Mouse (Mus musculus) heart, postnatal 0 days (tissue): ENCODE results near the gene Slc25a11. TPM values are rescaled to one million over a fixed set of nuclear protein-coding genes. Genes with fewer than 3 reads are reported as not detected.

Source experiments
- ATAC-seq: fragments of 200-750 bp; cut with Nextera tagmentation; 2 replicates; pipeline ENCODE4 v1.8.0; 2017; ENCODE audit warnings: low read depth, moderate number of reproducible peaks, moderate library complexity; ENCODE audit not compliant: insufficient read depth
- DNase-seq: peaks from one replicate; pipeline ENCODE4 v3.0.0-alpha.2; 2016; ENCODE audit warnings: low spot score
- H3K27ac ChIP-seq: fragments of 300-500 bp; sonication (generic); 2 replicates; pipeline ENCODE4 v1.5.1; 2014; ENCODE audit warnings: low read depth, mild to moderate bottlenecking
- H3K27me3 ChIP-seq: fragments of 300-500 bp; sonication (generic); 2 replicates; pipeline ENCODE4 v1.6.1; 2014; ENCODE audit warnings: low read length, mixed read lengths; ENCODE audit not compliant: control insufficient read depth, insufficient read depth
- H3K36me3 ChIP-seq: fragments of 300-500 bp; sonication (generic); replicated peaks from 2 replicates; pipeline ENCODE4 v1.6.1; 2014; ENCODE audit warnings: low read length, mixed read lengths; ENCODE audit not compliant: control insufficient read depth, insufficient read depth
- H3K4me1 ChIP-seq: fragments of 300-500 bp; sonication (generic); 2 replicates; pipeline ENCODE4 v1.6.1; 2014; ENCODE audit warnings: antibody characterized with exemption; ENCODE audit not compliant: control insufficient read depth, insufficient read depth
- H3K4me2 ChIP-seq: fragments of 300-500 bp; sonication (generic); 2 replicates; pipeline ENCODE4 v1.6.1; 2014; ENCODE audit warnings: low read depth, mild to moderate bottlenecking, low read length, moderate library complexity
- H3K4me3 ChIP-seq: fragments of 300-500 bp; sonication (generic); 2 replicates; pipeline ENCODE4 v1.5.1; 2014; ENCODE audit warnings: low read depth, low read length
- H3K9ac ChIP-seq: fragments of 300-500 bp; sonication (generic); replicated peaks from 2 replicates; pipeline ENCODE4 v1.6.1; 2014; ENCODE audit warnings: low read depth, low read length, mixed read lengths
- H3K9me3 ChIP-seq: fragments of 300-500 bp; sonication (generic); replicated peaks from 2 replicates; pipeline ENCODE4 v1.6.1; 2016; ENCODE audit warnings: low read length; ENCODE audit not compliant: control insufficient read depth
- CTCF ChIP-seq: IDR thresholded peaks from 2 replicates; pipeline ENCODE4 v1.5.1; 2016; ENCODE audit warnings: antibody characterized with exemption, control low read depth, low read depth
- EP300 ChIP-seq: IDR thresholded peaks from 2 replicates; pipeline ENCODE4 v1.6.1; 2016; ENCODE audit warnings: antibody characterized with exemption, low read depth
- WGBS: fragments of 180-500 bp; shearing (Covaris S2); extraction: QIAGEN DNeasy Blood & Tissue Kit; methylation state at CpG from one replicate; pipeline ENCODE4 v1.1.7; 2014; 5-methylcytosine and 5-hydroxymethylcytosine counted together
- polyA plus RNA-seq: library from polyadenylated mRNA; unstranded; fragments of >200 nt; fragmentation: Nextera tagmentation; extraction: Ambion mirVana; gene quantifications from 2 replicates; pipeline ENCODE4 v1.2.1, GENCODE M21; 2015
- total RNA-seq: library from RNA; depleted of rRNA; stranded (reverse); fragments of >200 nt; gene quantifications from 2 replicates; pipeline ENCODE4 v1.2.3, GENCODE M21; 2014; ENCODE audit warnings: low replicate concordance; rRNA removed

Gene Slc25a11
- total RNA-seq (530 and 532 TPM in 2 replicates), polyA plus RNA-seq (446 and 451 TPM in 2 replicates)

- Histone ChIP-seq H3K4me3 (peak within 1 kb of the TSS; percentile 80), H3K9me3 (no peaks in the 10 kb centered on the region), H3K36me3 (peaks cover 52% of the 10 kb centered on the region), H3K4me1 (peaks cover 8% of the 10 kb centered on the region; the same call in 1 of the 2 replicates), H3K27me3 (no peaks in the 10 kb centered on the region), H3K9ac (peak within 1 kb of the TSS; percentile 86), H3K27ac (peak within 1 kb of the TSS; percentile 97), H3K4me2 (peak within 1 kb of the TSS; percentile 95)
- peak; percentile 93 for ATAC-seq
- peak; percentile 99 for DNase-seq
- TF ChIP-seq CTCF (0 out of 2 replicates have a peak, but pooled peaks have one; percentile 26), EP300 (peak; percentile 87)
- WGBS: under 1% methylated on average over 63 of the region's 63 CpGs
These were observed at the start of gene Slc25a11, which contains the start of gene Rnf167 for GRCm38 (mm10) chr11:70646691-70647650. TSS of gene Slc25a11 (minus strand) at chr11:70647479. TSS of gene Rnf167 (plus strand) at chr11:70647235.

DNA sequence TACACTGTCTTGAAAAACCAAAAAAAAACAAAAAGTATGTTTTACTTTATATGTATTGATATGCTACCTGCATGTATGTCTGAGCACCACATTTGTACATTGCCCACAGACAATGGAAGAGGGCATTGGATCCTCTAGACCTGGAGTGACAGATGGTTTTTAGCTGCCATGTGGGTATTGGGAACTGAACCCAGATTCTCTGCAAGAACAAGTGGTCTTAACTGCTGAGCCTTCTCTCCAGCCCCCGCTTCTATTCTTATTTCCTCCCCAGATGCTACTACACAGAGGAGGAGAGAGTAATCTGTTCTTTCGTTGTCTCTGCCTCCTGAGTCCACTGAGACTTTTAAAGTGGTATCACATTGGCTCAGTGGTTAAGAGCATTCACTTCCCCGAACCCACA is 46.2 kb upstream of the Slc25a11 start:
- no peaks in the 10 kb centered on the region for H3K36me3 ChIP-seq
- TF ChIP-seq CTCF (no peak), EP300 (no peak)
- H3K4me3 ChIP-seq: no peak overlapping the region
- no peaks in the 10 kb centered on the region for H3K9me3 ChIP-seq
- H3K27ac ChIP-seq: no peak overlapping the region
- DNase-seq: no peak
- no peak for ATAC-seq
- H3K9ac ChIP-seq: no peak overlapping the region
- H3K27me3 ChIP-seq: no peaks in the 10 kb centered on the region
- H3K4me1 ChIP-seq: peaks cover 12% of the 10 kb centered on the region
- H3K4me2 ChIP-seq: no peak overlapping the region
- WGBS: 44% methylated on average over 3 of the region's 3 CpGs

DNA sequence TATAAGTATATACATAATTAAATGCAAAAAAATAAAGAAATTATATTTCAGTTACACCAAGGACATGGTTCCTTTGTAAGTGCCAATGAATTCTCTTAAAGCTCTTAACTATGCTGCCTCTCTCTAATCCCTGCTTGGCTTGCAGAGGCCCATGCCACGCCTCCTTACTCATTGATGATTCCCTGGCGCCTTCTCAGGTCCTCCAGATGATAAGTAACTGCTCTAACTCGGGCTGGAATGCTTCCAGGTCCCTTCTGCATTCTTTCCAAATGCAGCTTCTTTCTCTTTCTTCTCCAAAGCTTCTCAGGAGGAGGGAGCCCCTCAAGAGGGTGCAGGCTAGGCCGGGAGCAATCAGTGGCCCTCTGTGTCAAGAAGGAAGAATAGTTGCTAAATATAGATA is 42.3 kb upstream of the Slc25a11 start:
- 40% methylated on average over 4 of the region's 4 CpGs for WGBS
- Histone ChIP-seq H3K4me3 (no peak overlapping the region), H3K27ac (no peak overlapping the region), H3K4me1 (peaks cover 20% of the 10 kb centered on the region), H3K36me3 (peaks cover 14% of the 10 kb centered on the region), H3K9me3 (no peaks in the 10 kb centered on the region), H3K27me3 (no peaks in the 10 kb centered on the region), H3K9ac (no peak overlapping the region), H3K4me2 (no peak overlapping the region)
- TF ChIP-seq EP300 (no peak), CTCF (no peak)
- no peak for ATAC-seq
- no peak for DNase-seq

DNA sequence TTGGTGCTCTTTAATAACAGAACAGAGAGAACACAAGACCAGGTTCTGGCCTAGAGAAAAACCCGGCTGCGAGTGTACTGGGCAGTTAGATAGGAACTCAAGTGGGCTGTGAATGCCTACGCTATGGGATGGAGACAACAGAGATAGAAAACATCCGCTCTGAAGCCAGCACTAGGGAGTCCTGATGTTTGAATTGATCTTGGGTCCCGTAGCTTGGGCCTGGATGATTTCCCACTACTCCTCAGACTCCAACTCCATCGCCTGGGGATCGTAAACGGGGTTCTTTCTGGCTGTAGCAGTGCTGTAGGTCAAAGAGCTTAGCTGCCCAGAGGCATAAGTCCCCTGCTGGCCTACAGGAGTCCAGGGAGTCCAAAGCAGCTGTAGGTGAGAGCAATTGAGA is 41.1 kb upstream of the Slc25a11 start:
- Histone ChIP-seq H3K36me3 (peaks cover 26% of the 10 kb centered on the region), H3K9ac (peak overlapping the region; percentile 62), H3K4me3 (peak overlapping the region; percentile 69), H3K27me3 (no peaks in the 10 kb centered on the region), H3K27ac (peak overlapping the region; percentile 82), H3K9me3 (no peaks in the 10 kb centered on the region), H3K4me1 (peaks cover 20% of the 10 kb centered on the region), H3K4me2 (peak overlapping the region; percentile 71)
- ATAC-seq (no peak), DNase-seq (no peak)
- TF ChIP-seq CTCF (no peak), EP300 (no peak)
- 12% methylated on average over 8 of the region's 8 CpGs for WGBS

GRCm38 (mm10) chr11:70687601-70688199 is 40.4 kb upstream of the Slc25a11 start, which contains the start of gene Camta2:
TSS of gene Camta2 (minus strand) at chr11:70688105.
- peak within 1 kb of the TSS; percentile 62 for H3K9ac ChIP-seq
- ATAC-seq (peak; percentile 86), DNase-seq (peak; percentile 76)
- H3K27ac ChIP-seq: peak within 1 kb of the TSS; percentile 82
- no peaks in the 10 kb centered on the region for H3K9me3 ChIP-seq
- H3K4me1 ChIP-seq: peaks cover 20% of the 10 kb centered on the region
- H3K27me3 ChIP-seq: no peaks in the 10 kb centered on the region
- under 1% methylated on average over 54 of the region's 55 CpGs for WGBS
- TF ChIP-seq CTCF (peak; percentile 40), EP300 (peak; percentile 56; the same call in 1 of the 2 replicates)
- H3K4me2 ChIP-seq: peak within 1 kb of the TSS; percentile 71
- H3K36me3 ChIP-seq: peaks cover 32% of the 10 kb centered on the region
- peak within 1 kb of the TSS; percentile 69 for H3K4me3 ChIP-seq
